Mouse (Mus musculus): ENCODE measurements around the gene Tmtc2.

Gene Tmtc2

DNA sequence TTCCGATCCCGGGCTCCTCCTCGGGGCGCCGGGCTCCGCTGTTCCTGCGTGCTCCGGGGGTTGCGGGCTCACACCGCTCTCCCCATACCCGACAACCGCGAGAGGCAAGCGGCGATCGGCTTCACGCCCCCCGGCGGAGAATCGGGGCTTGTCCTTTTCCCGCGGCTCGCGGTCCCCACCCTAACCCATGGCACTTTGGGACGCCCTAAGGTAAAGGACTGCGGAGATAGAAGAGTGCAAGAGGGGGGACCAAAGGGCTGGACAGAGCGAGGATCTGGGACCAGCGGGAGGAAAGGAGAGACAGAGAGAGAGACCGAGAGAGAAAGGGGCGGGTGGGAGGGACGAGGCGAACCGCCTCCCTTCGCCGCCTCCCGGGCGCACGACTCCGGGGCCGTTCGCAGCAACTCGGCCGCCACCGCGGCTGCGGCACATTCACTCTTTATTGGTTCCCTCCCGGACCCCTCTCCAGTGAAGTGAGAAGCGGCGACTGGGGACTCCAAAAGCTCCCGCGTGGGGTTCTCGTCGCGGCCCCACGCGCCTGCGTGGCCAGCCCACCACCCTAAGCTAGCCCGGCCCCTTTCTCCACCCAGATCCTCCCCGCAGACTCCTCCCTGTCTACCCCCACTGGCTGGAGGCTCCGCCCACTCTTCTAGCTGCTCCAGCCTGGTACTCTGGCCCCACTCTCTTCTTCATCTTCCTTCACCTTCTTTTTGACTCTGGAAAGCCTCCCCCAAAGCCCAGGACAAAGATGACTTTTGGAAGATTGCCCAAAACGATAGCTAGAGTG lies at the start of gene Tmtc2:
TSS of gene Tmtc2 (minus strand) at position 544 of the 787 bp plus-strand sequence.
- DNase-seq (ENCODE audit: low spot score in 2 of 2): peak; percentile 83 to 90

DNA sequence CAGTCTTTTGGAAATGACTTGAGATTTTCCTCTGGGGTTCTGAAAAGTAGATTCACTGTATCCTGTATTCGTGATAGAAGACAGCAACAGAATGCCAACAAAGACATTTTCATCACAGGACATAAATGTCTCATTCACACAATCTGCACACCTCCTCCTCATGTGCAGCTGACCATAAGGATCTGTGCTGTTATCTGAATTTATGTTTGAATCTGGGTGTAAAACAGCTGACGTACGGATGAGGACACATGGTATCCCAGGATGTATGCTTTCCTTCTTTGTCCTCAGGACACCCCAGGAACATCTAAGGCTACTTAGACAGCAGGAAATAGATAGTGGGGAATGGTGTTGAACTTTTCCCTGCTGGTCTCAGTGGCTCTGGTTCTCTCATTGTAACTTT lies 37.9 kb upstream of the Tmtc2 start:
- DNase-seq (ENCODE audit: low spot score in 2 of 2): no peak

DNA sequence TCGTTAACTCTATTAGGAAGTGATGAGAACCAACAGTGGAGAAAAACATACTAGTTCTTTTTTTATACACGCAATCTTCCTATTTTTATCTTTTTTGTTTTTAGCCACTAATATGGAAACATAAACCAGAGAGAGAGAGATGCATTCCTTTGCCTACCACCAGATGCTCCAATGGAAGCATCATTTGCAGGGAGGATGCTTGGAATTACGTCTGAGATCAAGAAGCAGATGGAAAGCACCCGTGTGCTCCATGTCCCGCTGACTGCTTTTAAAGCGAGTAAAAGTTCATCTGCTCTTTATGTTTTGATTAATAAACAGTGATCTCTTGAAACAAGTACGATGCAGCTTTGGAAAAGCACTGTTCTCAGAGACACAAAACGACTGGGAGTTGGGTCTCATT lies 24.6 kb upstream of the Tmtc2 start:
- no peak for DNase-seq (ENCODE audit: low spot score in 2 of 2)

DNA sequence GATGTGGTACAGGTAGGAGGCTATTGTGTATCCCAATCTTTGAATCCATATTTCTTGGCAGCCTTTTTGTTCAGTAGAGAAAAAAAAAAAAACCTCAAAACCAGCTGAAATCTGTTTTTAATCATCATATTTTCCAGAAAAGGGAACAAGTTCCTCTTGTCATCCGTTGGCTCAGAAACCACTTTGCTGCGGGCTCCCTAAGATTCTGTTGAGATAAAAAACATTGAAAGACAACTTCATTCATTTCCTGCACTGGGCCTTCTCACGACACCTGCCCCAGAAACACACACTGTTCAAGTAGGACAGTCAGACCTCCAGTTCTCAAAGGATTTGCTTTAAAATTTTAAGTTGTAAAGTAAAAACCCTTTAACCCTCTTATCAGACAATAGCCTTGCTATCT lies 23.0 kb upstream of the Tmtc2 start:
- no peak for DNase-seq (ENCODE audit: low spot score in 2 of 2)

DNA sequence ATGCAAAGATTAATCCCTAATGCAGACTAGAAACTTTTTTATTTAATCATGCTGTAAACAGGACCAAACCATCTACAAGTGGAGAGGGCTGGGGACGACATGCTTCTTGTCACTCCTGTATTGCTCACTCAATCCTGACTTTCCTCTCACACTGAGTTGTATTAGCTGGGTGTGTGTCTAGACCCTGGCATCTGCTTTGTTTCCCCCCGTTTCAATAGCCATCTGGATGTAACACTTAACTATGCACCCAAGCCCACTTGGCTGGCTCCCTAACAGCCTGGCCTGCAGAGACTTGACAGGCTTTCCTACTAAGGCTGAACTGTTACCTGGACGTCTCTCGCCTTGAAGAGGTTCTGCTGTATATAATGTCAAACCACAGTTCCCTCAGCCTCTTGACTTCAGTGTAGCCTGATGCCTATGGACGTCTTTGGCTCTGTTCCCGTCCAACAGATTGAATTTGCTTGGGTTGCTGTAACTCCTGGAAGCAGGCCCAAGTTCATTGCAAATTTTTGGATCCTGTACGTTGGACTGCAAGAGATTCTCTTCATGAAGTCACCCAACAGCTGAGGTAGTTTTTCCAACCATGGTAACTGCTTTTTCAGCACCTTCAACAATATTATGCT lies 21.3 kb upstream of the Tmtc2 start:
- no peak for DNase-seq (ENCODE audit: low spot score in 2 of 2)

DNA sequence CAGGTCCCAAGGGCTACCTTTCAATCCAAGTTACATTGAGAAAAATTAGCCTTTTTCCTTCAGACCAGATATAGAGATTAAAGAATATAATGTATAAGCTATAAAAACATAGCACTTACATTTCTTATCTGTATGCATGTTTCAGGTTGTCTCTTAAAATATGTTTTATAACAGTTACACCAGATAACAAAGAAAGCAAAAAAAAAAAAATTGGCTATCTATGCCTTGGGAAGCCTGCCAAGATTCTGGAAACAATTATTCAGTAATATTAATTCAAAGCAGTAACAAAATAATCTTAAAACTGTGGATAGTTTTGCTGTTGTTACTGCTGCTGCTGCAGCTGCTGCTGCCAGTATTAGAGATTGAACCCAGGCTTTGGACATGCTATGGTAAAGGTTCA lies 13.9 kb upstream of the Tmtc2 start:
- no peak for DNase-seq (ENCODE audit: low spot score in 2 of 2)

DNA sequence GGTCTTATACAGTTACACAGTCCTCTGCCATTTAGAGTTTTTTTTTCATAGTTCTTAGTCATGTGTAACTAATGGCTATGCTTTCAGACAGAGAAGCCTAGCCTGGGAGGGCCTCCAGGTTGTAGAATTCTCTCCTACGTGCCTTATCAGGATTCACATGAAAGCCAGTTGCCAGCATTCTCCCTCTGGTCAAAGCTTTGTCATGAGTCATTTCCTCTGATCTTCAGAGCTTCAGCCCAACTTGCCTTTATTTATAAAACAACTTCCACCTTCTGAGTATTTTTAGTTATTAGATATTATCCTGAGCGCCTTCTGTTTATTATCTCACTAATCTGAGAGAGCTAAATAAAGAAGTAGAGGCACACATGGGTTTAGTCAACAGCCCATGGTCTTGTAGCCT lies 5.1 kb upstream of the Tmtc2 start:
- DNase-seq (ENCODE audit: low spot score in 2 of 2): no peak

DNA sequence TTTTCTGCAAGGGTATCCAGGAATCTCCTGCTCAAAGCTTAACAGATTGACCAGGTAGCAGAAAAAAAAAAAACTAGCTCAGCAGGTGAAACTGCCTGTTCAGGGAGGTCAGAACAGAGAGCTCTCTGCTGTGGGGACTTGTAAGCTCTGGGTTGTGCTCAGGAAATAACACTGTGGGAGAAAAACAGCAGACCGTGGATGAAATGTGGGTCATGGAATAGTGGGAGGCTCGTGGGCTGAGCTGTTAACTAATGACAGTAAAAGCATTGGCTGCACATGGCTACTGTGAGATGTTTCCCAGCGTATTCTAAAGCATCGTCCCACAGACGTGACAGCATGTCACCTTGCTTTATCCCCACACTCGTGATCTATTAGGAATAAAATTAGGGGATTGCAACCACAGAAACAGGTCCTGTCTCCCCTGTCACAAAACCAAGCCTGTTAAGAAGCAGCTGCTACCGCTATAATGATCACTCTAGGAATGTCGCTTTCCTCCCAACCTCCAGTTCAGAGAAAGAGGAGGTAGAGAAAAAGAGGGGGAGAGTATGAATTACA lies 4.1 kb upstream of the Tmtc2 start:
- DNase-seq (ENCODE audit: low spot score in 2 of 2): no peak

DNA sequence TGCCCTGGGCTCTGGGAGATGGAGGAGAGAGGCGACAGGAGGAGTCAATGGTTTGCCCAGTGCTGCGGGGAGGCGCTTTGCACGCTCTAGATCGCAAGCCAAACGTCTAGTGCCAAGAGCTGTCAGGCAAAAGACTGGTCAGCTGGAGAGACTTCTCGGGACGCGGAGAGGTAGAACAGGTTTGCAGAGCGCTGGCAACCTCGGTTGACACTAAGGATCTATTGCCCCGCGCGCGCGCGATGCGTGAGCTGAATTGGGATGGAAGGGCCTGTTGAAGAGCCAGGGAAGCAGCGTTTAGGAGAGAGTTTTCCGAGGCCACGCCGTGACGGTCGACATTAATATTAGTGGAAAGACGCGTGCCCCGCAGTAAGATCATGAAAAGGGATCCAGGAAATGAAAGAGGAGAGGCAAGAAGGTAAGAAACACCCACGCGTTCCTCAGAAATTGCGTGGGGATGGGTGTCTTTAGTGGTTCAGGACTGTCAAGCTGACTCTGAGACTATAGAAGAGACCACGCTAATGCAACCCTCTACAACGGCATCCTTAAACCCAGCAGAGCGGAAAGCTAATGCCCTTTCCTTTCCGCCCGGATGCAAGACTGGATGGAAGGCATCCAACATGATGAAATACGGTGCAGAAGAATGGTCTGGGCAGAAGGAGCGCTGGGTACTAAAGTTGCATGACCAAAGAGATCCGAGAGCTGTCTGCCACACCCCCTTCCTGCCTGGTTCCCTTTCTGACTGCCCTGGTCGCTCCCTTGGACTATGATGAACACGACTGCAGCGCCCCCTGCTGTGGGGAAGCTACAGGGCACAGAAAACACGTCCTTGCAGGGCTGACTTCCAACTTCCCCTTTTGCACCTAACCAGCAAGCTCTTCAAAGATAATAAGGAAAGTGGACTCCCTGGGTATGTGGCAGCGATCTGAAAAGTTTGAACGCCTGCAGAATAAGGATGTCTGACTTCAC lies 727 bp upstream of the Tmtc2 start:
- peak; percentile 91 to 95 for DNase-seq (ENCODE audit: low spot score in 2 of 2)

DNA sequence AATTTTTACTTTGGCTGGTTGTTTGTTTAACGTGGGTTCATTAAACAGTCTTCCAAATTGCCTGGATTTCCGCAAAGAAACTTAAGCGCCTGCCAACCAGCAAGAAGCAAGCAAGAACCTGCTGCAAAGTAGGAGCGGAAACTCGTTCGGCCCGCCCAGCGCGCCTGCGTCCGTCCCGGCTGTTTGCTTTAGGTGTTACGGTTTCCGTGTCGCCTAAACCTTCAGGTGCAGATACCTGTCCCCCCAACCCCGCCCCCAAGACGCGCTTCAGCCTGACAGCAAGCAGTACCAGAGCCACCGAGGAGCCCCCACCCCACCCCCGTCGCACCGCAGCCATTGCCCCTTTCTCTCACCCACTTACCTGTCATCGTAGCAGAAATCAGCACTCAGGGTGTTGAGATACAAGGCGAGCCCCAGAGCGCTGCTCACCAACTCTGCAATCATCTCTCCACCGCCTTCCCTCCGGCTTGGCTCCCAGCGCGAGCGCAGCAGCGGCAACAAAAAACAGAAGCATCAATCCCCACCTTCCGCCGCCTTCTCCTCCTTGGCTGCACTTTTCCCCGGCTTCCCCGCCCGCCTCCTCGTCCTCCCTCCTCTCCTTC lies 844 bp downstream of the Tmtc2 start:
- DNase-seq (ENCODE audit: low spot score in 2 of 2): peak; percentile 51 to 60

DNA sequence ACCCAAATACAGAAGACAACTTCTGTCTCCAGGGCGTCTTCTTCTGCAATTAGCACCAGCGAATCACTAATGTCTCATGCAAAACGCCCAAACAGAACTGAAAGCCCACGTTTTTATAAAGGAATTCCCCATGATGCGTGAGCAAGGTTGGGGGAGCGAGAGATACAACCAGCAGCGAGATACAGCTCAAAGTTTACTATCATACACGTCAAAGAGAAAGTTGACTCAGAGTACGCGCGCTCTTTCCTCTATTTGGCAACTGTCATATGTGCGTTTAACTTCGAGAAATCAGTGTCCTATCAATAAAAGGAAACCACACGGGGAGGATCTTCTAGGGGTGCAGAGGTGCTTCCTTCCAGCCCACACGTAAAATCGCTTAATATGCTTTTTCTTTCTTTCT lies 1.4 kb downstream of the Tmtc2 start:
- no peak for DNase-seq (ENCODE audit: low spot score in 2 of 2)

DNA sequence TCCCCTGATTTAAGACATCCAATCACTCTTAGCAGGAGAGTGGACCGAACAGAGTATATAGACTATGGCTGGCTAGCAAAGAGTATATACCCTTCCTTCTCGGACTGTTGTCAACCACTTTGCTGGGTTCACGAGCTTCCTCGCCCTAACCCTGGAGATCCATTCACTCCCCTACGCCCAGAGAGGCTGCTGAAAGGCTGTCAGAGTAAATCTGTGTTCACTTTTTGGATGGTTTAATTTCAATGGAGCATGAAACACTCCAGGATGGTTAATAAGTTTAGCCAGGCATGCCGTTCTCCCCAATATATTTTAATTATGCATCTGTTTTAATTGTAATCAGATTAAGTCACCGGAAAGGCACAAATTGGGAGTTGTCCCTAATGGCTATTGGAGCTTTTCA lies 1.9 kb downstream of the Tmtc2 start:
- DNase-seq (ENCODE audit: low spot score in 2 of 2): no peak

DNA sequence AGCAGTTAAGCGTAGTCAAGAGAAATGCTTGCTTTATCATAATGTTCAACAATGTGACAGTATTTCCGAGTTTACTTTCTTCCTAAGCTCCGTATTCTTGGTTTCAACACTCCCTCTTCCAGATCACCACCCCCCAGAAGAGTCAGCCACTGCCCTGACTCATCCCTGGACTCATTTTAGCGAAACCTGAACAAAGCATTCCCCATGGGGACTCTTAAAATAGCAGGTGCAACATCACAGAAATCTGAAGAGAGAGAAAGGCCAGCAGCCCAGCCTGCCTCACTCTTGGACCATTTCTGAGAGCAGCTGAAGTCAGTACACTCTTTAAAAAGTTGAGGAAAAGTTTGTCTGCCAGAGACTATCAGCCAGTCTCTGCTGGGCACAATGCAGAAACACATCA lies 2.4 kb downstream of the Tmtc2 start:
- DNase-seq (ENCODE audit: low spot score in 2 of 2): no peak

DNA sequence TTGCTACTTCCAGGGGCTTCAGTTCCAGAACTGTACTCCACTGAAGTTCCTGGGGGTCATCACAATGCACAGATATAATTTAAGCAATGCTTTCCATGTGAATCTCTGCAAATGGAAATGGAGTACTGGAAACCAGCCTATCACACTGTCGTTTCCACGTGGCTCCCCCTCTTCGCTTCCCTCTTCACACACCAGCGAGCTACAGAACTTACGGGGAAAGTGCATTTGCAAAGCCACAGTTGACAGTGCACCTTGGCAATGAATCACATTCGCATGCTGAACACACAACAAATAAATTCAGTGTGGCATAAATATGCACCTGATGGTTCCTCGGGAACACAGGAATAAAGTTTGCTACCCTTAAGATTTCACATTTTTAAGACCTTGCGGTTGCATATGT lies 3.2 kb downstream of the Tmtc2 start:
- no peak for DNase-seq (ENCODE audit: low spot score in 2 of 2)

DNA sequence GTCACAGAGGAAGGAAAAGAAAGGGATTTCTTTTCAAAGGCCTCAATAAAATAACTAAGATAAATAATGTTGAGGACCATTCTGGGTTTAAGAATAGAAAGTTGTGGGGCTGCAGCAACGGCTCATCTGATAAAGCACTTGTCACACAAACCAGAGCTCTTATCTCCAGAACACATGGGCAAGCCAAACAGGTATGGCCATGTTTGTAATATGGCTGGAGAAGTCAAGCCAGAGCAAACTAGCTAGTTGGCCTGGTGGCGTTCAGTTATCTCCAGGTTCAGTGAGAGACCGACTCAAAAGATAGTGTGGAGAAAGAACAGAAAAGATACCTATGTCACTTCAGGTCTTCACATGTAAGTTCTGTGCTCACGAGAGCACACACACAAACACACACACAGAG lies 4.7 kb downstream of the Tmtc2 start:
- no peak for DNase-seq (ENCODE audit: low spot score in 2 of 2)

DNA sequence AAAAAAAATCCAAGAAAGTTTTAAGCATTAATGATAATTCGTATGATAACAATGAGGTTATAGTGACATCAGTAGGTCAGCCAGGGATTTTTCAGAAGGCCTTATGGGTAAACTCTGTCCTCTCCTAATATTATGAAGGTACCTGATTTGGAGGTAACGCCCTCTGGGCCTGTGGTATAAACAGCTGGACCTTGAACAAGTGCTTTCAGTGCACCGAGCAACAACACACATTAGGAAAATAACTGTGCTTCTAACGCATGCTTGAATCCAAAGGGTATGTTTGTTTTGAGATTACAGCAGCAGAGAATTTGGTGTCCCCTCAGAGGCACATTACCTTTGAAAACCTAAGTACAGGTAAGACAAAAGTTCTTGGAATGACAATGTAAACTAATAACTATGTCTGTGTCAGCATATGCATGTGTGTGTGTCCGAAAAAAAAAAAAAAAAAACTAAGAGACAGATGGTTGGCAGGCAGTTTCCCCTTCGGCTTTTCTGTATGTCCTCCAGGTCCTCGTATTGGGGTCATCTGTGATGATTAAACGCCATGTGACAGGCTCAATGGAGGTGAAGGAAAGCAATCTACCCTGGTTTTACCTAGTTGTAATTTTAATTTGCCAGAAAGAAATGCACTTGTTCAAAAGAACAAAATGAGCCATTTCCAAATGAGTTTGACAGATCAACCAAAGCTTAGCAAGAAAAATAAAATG lies 6.3 kb downstream of the Tmtc2 start:
- no peak for DNase-seq (ENCODE audit: low spot score in 2 of 2)

DNA sequence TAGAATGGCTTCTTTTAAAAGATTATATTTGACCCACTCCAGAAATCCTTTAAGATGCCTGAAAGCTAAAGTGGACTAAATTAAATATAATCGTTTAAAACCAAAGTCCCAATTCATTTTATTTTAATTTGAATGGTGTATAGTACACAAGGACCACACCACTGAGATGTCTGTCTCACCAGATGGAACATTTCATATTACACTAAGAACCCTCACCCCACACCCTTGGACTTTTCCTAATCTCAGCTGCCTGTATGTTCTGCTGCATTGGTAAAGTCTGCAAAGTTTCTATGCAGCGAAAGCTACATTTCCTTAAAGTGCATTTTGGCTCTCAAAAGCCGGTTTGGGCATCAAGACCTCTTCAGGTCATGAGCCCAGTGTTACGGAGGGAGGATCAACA lies 12.7 kb downstream of the Tmtc2 start:
- no peak for DNase-seq (ENCODE audit: low spot score in 2 of 2)

DNA sequence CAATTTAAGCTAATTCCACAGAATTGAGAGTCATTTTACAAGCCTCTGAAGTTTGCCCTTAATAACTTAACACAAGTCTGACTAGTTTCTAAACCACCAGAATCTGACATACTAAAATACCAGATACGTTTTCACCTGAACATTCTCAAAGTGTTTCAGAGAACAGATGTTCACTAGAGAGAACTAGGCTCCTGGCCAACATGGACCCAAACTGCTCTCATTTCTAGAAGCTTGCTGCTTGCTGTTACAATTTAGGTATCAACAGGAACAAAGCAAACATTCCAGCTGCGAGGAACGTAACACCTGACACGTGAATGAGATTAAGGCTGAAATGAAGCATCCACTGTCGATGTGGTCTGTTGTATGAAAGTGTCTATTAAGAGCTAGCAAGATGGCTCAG lies 16.7 kb downstream of the Tmtc2 start:
- no peak for DNase-seq (ENCODE audit: low spot score in 2 of 2)

DNA sequence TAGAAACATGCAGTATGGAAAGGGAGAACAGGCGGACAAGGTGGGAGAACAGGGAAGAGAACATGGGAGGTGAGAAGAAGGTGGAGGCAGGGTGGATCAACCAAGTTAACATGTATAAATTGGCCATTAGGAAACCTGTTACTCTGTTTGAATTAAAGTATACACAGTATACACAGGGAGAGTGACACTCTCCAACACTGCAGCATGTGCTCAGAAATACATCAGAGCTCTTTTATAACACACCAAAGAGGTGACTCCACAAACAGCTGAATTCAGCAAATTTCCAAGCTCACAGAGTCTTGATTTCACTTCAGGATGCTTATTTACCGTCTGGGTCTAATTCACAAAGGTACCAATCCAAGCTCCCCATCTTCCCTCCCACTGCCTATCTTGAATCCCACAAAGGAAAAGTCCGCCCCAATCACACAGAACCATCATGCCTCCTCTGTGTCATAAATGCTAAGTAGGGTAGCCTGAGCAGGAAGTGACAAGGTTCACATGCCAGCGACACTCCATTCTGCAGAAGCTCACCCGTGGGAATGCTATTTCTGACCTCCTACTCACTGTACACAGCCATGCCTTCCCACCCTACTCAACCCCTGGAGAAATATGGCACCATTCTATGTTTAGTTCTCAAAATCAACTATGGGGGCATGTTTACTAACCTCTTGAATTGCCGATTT lies 17.2 kb downstream of the Tmtc2 start:
- DNase-seq (ENCODE audit: low spot score in 2 of 2): no peak

DNA sequence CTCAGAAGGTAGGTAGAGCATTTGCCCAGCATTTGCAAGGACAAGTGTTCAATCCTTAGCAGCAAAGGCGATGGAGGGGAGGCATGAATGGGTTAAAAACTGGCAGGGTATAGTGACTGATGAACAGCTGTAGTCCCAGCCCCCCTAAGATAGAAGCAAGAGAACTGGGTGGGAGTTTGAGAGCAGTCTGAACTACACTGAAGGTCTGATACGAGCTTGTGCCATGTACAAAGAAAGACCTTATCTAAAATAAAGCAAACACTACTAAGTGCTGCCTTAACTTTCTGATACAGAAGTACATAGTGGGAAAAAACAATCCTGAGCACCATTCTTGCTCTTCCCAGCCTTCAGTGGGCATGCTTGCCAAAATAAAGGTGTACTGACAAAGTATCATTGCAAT lies 20.1 kb downstream of the Tmtc2 start:
- DNase-seq (ENCODE audit: low spot score in 2 of 2): no peak

DNA sequence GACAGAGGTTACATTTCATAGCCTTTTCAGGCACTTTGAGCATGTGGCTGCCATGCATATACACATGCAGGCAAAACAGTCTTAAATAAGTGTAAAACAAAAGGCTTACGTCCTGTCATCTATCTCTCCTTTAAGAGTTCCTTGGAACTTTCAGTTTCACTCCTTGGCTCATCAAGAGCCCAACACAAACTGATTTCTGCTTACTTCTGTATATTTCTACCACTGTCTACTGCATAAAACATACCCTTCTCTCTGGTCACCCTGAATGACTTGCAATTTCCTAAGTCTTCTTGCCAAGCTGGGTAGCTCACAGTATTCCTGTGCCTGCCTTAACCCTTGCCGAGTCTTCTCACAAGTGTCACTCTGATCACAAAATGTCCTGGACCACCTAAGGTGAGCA lies 26.2 kb downstream of the Tmtc2 start:
- no peak for DNase-seq (ENCODE audit: low spot score in 2 of 2)
